Mouse (Mus musculus) gastrocnemius, adult 8-10 months (tissue): Measurements from ENCODE around the gene Slc1a7. TPM values are rescaled to one million over a fixed set of nuclear protein-coding genes. Genes with fewer than 3 reads are reported as not detected.

Experiments used
- DNase-seq, 2 experiments: peaks; one replicate each; pipeline ENCODE4 v3.0.0; 2022; ENCODE audit warnings: low spot score in 2 of 2
- total RNA-seq, 4 experiments: library from RNA; stranded (reverse); gene quantifications; 2 replicates each; pipeline ENCODE4 v1.2.4; 2022

The Slc1a7 gene
- total RNA-seq: under 1 TPM in 3 of 4 experiments, not detected in 1; 0.15 to 0.27 (median 0.16) TPM

GRCm38 (mm10) chr4:107967966-107968682, at the start of gene Slc1a7:
Gene Slc1a7 (plus strand): TSS chr4:107968332.
- DNase-seq: no peak

- no peak for DNase-seq
Observed at GRCm38 (mm10) chr4:107920336-107920735, 47.8 kb upstream of the Slc1a7 start.

GRCm38 (mm10) chr4:107921152-107921695, 46.9 kb upstream of the Slc1a7 start:
- DNase-seq: no peak

GRCm38 (mm10) chr4:107921952-107922351, 46.2 kb upstream of the Slc1a7 start:
- no peak for DNase-seq

GRCm38 (mm10) chr4:107923145-107923802, 44.9 kb upstream of the Slc1a7 start, which contains the start of gene Cpt2:
Gene Cpt2 (minus strand): TSS chr4:107923610.
- DNase-seq: peak; percentile 95 to 97

GRCm38 (mm10) chr4:107923803-107924194, 44.3 kb upstream of the Slc1a7 start:
- DNase-seq: no peak

- no peak for DNase-seq
Observed at GRCm38 (mm10) chr4:107928269-107928668, 39.9 kb upstream of the Slc1a7 start.

- DNase-seq: no peak
Observed at GRCm38 (mm10) chr4:107928726-107929125, 39.4 kb upstream of the Slc1a7 start.

GRCm38 (mm10) chr4:107931453-107931852, 36.7 kb upstream of the Slc1a7 start:
- no peak for DNase-seq

- peak in 1 of 2 experiments; percentile 12 for DNase-seq
Observed at GRCm38 (mm10) chr4:107933239-107933638, 34.9 kb upstream of the Slc1a7 start.

- DNase-seq: no peak
Observed at GRCm38 (mm10) chr4:107935254-107935653, 32.9 kb upstream of the Slc1a7 start.

GRCm38 (mm10) chr4:107937338-107937737, 30.8 kb upstream of the Slc1a7 start:
- DNase-seq: peak; percentile 42 to 57

GRCm38 (mm10) chr4:107938124-107938523, 30.0 kb upstream of the Slc1a7 start:
- no peak for DNase-seq

- no peak for DNase-seq
Observed at GRCm38 (mm10) chr4:107942741-107943140, 25.4 kb upstream of the Slc1a7 start.

GRCm38 (mm10) chr4:107944141-107944540, 24.0 kb upstream of the Slc1a7 start:
- no peak for DNase-seq

- DNase-seq: no peak
Observed at GRCm38 (mm10) chr4:107949918-107950317, 18.2 kb upstream of the Slc1a7 start.

- DNase-seq: no peak
Observed at GRCm38 (mm10) chr4:107952845-107953244, 15.3 kb upstream of the Slc1a7 start.

GRCm38 (mm10) chr4:107955691-107956090, 12.4 kb upstream of the Slc1a7 start:
- no peak for DNase-seq

GRCm38 (mm10) chr4:107958487-107958886, 9.6 kb upstream of the Slc1a7 start:
- DNase-seq: no peak

- DNase-seq: peak; percentile 51 to 63
Observed at GRCm38 (mm10) chr4:107962044-107962732, 5.9 kb upstream of the Slc1a7 start.

- no peak for DNase-seq
Observed at GRCm38 (mm10) chr4:107962792-107963191, 5.3 kb upstream of the Slc1a7 start.
